Mouse (Mus musculus): ENCODE measurements around the gene Adamts6.

DNA sequence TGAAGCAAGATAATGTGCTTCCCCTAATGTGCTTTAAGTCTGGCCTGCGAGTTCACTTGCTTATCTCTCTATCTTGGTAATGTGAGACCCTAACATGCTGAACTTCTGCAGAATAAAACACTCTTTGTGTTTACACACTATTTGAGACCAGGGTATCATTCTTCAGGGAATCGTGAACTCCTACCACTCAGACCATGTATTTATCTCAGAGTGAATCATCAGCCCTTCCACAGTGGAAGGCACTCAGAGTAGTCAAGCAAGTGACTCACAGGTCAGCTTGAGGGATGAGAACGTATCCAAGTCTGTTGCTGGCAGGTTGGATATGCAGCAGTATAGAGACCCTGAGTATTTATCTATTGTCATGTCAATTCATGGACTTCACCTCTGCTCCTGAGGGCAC lies 232.8 kb downstream of the Adamts6 start:
- TF ChIP-seq CTCF (IDR thresholded peaks at IDR 0.05; ENCODE audit: low read depth, low read length) (no peak), POLR2A (IDR thresholded peaks at IDR 0.05; ENCODE audit: borderline replicate concordance, low read depth, low read length) (no peak)
